Comparison of ENCODE assay signal across 9 mouse cellular contexts in the genomic region with DNA sequence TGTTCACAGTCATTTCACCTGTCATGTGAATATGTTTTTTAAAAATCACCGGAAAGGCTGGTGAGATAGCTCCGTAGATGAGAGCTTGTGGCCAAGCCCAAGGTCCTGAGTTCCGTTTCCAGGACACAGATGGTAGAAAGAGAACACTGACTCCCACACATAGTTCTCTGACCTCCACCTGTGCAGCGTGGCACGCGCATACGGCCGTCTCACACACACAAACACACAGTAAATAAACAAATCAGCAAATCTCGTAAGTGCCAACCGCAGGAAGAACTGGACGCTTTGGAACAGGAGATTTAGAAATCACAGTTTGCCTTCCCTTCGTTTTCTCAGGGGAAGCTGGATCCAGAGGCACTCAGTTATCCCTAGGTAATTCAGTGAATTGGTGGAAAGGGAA. TPM values are rescaled to one million over a fixed set of nuclear protein-coding genes. Genes with fewer than 3 reads are reported as not detected.
DNase-seq lines count a peak whose midpoint lies in the region; ATAC-seq lines count a peak whose summit lies in the region.
"Had no signal": no experiment of that assay in that cellular context is flagged by ENCODE, and none has a peak within 500 bp of the region (broad histone marks: within the 10 kb centered on the region; RNA-seq: fewer than 3 reads in every experiment).

No protein-coding gene starts in this region.

- H3K27me3 ChIP-seq in heart, embryonic 15.5 days: no peaks in the 10 kb centered on the region
- peaks cover 14% of the 10 kb centered on the region; the same call in 1 of the 2 replicates for H3K27me3 ChIP-seq in embryonic facial prominence, embryonic 10.5 days (replicated peaks; ENCODE audit: low read depth, poor library complexity, severe bottlenecking)
- no peaks in the 10 kb centered on the region for H3K27me3 ChIP-seq in hindbrain, embryonic 12.5 days
- H3K27me3 ChIP-seq in midbrain, embryonic 12.5 days: peaks cover 11% of the 10 kb centered on the region

- H3K9me3 ChIP-seq in heart, embryonic 15.5 days (replicated peaks): no peaks in the 10 kb centered on the region
- H3K9me3 ChIP-seq in embryonic facial prominence, embryonic 10.5 days: no peaks in the 10 kb centered on the region
- H3K9me3 ChIP-seq in hindbrain, embryonic 12.5 days (replicated peaks): no peaks in the 10 kb centered on the region
- no peaks in the 10 kb centered on the region for H3K9me3 ChIP-seq in midbrain, embryonic 12.5 days

- H3K9ac ChIP-seq in heart, embryonic 15.5 days: peak overlapping the region; percentile 57
- peak overlapping the region; percentile 62 for H3K9ac ChIP-seq in hindbrain, embryonic 12.5 days
- H3K9ac ChIP-seq in midbrain, embryonic 12.5 days (replicated peaks): peak overlapping the region; percentile 60

- DNase-seq in heart, adult 9 months (ENCODE audit: low spot score in 2 of 2): no peak
- no peak for DNase-seq in embryonic facial prominence, embryonic 10.5 days (ENCODE audit: low spot score)
- DNase-seq in layer of hippocampus, postnatal 36 days: no peak
- DNase-seq in left cerebral cortex, postnatal 25 days (ENCODE audit: low spot score in 2 of 2): no peak
- no peak for DNase-seq in urinary bladder, adult 18-20 months (ENCODE audit: low spot score in 2 of 2)

- WGBS in heart, embryonic 15.5 days: 74% methylated on average over 12 of the region's 12 CpGs
- 72% methylated on average over 12 of the region's 12 CpGs for WGBS in embryonic facial prominence, embryonic 10.5 days
- 57% methylated on average over 12 of the region's 12 CpGs for WGBS in hindbrain, embryonic 12.5 days
- WGBS in midbrain, embryonic 12.5 days: 29% methylated on average over 12 of the region's 12 CpGs

- H3K4me3 ChIP-seq in heart, embryonic 15.5 days: peak overlapping the region; percentile 57
- peak overlapping the region; percentile 68 for H3K4me3 ChIP-seq in embryonic facial prominence, embryonic 10.5 days
- peak overlapping the region; percentile 50 for H3K4me3 ChIP-seq in hindbrain, embryonic 12.5 days
- peak overlapping the region; percentile 59 for H3K4me3 ChIP-seq in midbrain, embryonic 12.5 days

- intact Hi-C loops in left cerebral cortex, postnatal 25 days (cut with DNase I): no loop called here

- H3K27ac ChIP-seq in heart, embryonic 15.5 days: peak overlapping the region; percentile 97
- peak overlapping the region; percentile 91 for H3K27ac ChIP-seq in embryonic facial prominence, embryonic 10.5 days (replicated peaks)
- peak overlapping the region; percentile 90 for H3K27ac ChIP-seq in hindbrain, embryonic 12.5 days
- H3K27ac ChIP-seq in midbrain, embryonic 12.5 days (replicated peaks): peak overlapping the region; percentile 88

- peaks cover 72% of the 10 kb centered on the region for H3K4me1 ChIP-seq in heart, embryonic 15.5 days (replicated peaks)
- H3K4me1 ChIP-seq in embryonic facial prominence, embryonic 10.5 days: peaks cover 67% of the 10 kb centered on the region
- H3K4me1 ChIP-seq in hindbrain, embryonic 12.5 days: peaks cover 52% of the 10 kb centered on the region
- H3K4me1 ChIP-seq in midbrain, embryonic 12.5 days: peaks cover 58% of the 10 kb centered on the region

- ATAC-seq in heart, embryonic 15.5 days (replicated peaks; ENCODE audit: insufficient number of reproducible peaks, insufficient read depth, low FRiP score, low read depth): no peak
- no peak for ATAC-seq in hindbrain, embryonic 12.5 days (ENCODE audit: low FRiP score)
- no peak for ATAC-seq in midbrain, embryonic 12.5 days (ENCODE audit: low FRiP score, low read depth)

- H3K4me2 ChIP-seq in heart, embryonic 15.5 days: peak overlapping the region; percentile 71
- H3K4me2 ChIP-seq in hindbrain, embryonic 12.5 days (replicated peaks): peak overlapping the region; percentile 69
- H3K4me2 ChIP-seq in midbrain, embryonic 12.5 days (replicated peaks): peak overlapping the region; percentile 67

- H3K36me3 ChIP-seq in heart, embryonic 15.5 days: no peaks in the 10 kb centered on the region
- no peaks in the 10 kb centered on the region for H3K36me3 ChIP-seq in embryonic facial prominence, embryonic 10.5 days (replicated peaks)
- H3K36me3 ChIP-seq in hindbrain, embryonic 12.5 days: no peaks in the 10 kb centered on the region
- no peaks in the 10 kb centered on the region for H3K36me3 ChIP-seq in midbrain, embryonic 12.5 days

RNA-seq across cellular contexts. Expression of gene Sema4b, which starts 0.9 kb away (rescaled TPM):
- polyA plus RNA-seq in heart, embryonic 15.5 days (2015; fragmentation: Nextera tagmentation; extraction: Ambion mirVana): 12.4 and 14.0 TPM in 2 replicates
- 11.4 and 11.9 TPM in 2 replicates for polyA plus RNA-seq in embryonic facial prominence, embryonic 10.5 days (2016; fragmentation: Nextera tagmentation; extraction: Ambion mirVana)
- polyA plus RNA-seq in hindbrain, embryonic 12.5 days (2016; fragmentation: Nextera tagmentation; extraction: Ambion mirVana): 20.9 and 21.1 TPM in 2 replicates
- 17.7 and 20.9 TPM in 2 replicates for polyA plus RNA-seq in midbrain, embryonic 12.5 days (2016; fragmentation: Nextera tagmentation; extraction: Ambion mirVana)
- total RNA-seq in layer of hippocampus, postnatal 36 days (2021): 10 to 100 TPM; 21.6 to 24.1 TPM
- 10 to 100 TPM; 17.4 to 20.5 TPM for total RNA-seq in left cerebral cortex, postnatal 25 days (2021)

RNA-seq across cellular contexts. Expression of gene Cib1, which starts 45.1 kb away (rescaled TPM):
- polyA plus RNA-seq in heart, embryonic 15.5 days (2015; fragmentation: Nextera tagmentation; extraction: Ambion mirVana): 48.7 and 65.4 TPM in 2 replicates
- 67.4 and 70.8 TPM in 2 replicates for polyA plus RNA-seq in embryonic facial prominence, embryonic 10.5 days (2016; fragmentation: Nextera tagmentation; extraction: Ambion mirVana)
- 37.5 and 40.5 TPM in 2 replicates for polyA plus RNA-seq in hindbrain, embryonic 12.5 days (2016; fragmentation: Nextera tagmentation; extraction: Ambion mirVana)
- 41.3 and 42.3 TPM in 2 replicates for polyA plus RNA-seq in midbrain, embryonic 12.5 days (2016; fragmentation: Nextera tagmentation; extraction: Ambion mirVana)
- 10 to 100 TPM; 21.0 to 25.4 TPM for total RNA-seq in layer of hippocampus, postnatal 36 days (2021)
- 10 to 100 TPM; 18.4 to 19.9 TPM for total RNA-seq in left cerebral cortex, postnatal 25 days (2021)

RNA-seq across cellular contexts. Expression of gene Gdpgp1, which starts 45.2 kb away (rescaled TPM):
- 2.7 and 3.8 TPM in 2 replicates for polyA plus RNA-seq in heart, embryonic 15.5 days (2015; fragmentation: Nextera tagmentation; extraction: Ambion mirVana)
- polyA plus RNA-seq in embryonic facial prominence, embryonic 10.5 days (2016; fragmentation: Nextera tagmentation; extraction: Ambion mirVana): 6.6 and 6.7 TPM in 2 replicates
- 4.6 and 4.9 TPM in 2 replicates for polyA plus RNA-seq in hindbrain, embryonic 12.5 days (2016; fragmentation: Nextera tagmentation; extraction: Ambion mirVana)
- polyA plus RNA-seq in midbrain, embryonic 12.5 days (2016; fragmentation: Nextera tagmentation; extraction: Ambion mirVana): 4.0 and 4.6 TPM in 2 replicates
- total RNA-seq in layer of hippocampus, postnatal 36 days (2021): 1 to 10 TPM; 6.9 to 7.3 TPM
- 1 to 10 TPM; 5.9 to 6.6 TPM for total RNA-seq in left cerebral cortex, postnatal 25 days (2021)

RNA-seq across cellular contexts. Expression of gene Ttll13, which starts 58.7 kb away (rescaled TPM):
- 0.63 and 1.2 TPM in 2 replicates for polyA plus RNA-seq in heart, embryonic 15.5 days (2015; fragmentation: Nextera tagmentation; extraction: Ambion mirVana)
- polyA plus RNA-seq in embryonic facial prominence, embryonic 10.5 days (2016; fragmentation: Nextera tagmentation; extraction: Ambion mirVana): 0.57 and 0.89 TPM in 2 replicates
- polyA plus RNA-seq in hindbrain, embryonic 12.5 days (2016; fragmentation: Nextera tagmentation; extraction: Ambion mirVana): 2.0 and 2.7 TPM in 2 replicates
- 1.9 and 2.4 TPM in 2 replicates for polyA plus RNA-seq in midbrain, embryonic 12.5 days (2016; fragmentation: Nextera tagmentation; extraction: Ambion mirVana)
- total RNA-seq in layer of hippocampus, postnatal 36 days (2021): 1 to 10 TPM; 1.7 to 2.9 TPM
- 1 to 10 TPM; 1.1 to 2.2 TPM for total RNA-seq in left cerebral cortex, postnatal 25 days (2021)
- total RNA-seq: common myeloid progenitor, adult 5-6 weeks had no signal
